Mouse (Mus musculus) gastrocnemius, adult 8-10 months (tissue): ENCODE results near the gene Bax. TPM values are rescaled to one million over a fixed set of nuclear protein-coding genes. Genes with fewer than 3 reads are reported as not detected.

Experiments used
- DNase-seq, 2 experiments: peaks; one replicate each; pipeline ENCODE4 v3.0.0; 2022; ENCODE audit warnings: low spot score in 2 of 2
- total RNA-seq, 4 experiments: library from RNA; stranded (reverse); gene quantifications; 2 replicates each; pipeline ENCODE4 v1.2.4; 2022

The Bax gene
- total RNA-seq, 4 experiments from 2014 or later = 14.5 to 17.8 (median 15.3) TPM

GRCm38 (mm10) chr7:45457204-45458060 is 9.3 kb downstream of the Bax start:
- DNase-seq = no peak

DNA sequence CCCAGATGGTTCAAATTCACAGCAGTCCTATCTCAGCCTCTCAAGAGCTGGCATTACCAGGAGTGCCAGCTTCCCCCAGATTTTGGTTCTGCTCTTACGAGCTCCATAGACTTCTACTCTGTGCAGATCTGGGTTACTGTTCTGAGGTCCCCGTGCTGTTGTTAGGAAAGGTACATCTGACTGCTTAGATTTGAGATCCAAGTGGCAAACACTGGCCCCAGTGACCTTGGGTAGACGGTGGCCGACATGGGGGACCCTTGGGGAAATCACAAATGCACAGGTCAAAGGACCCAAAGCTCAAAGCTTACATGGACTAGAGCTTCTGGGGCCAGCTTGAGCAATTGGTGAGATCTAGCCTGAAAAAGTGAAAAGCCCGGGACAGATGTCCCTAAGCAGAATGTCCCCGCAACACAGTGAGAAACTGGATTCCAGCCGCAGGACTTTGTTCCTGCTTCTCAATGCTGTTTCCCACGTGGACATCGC is 9.9 kb downstream of the Bax start:
- no peak for DNase-seq

DNA sequence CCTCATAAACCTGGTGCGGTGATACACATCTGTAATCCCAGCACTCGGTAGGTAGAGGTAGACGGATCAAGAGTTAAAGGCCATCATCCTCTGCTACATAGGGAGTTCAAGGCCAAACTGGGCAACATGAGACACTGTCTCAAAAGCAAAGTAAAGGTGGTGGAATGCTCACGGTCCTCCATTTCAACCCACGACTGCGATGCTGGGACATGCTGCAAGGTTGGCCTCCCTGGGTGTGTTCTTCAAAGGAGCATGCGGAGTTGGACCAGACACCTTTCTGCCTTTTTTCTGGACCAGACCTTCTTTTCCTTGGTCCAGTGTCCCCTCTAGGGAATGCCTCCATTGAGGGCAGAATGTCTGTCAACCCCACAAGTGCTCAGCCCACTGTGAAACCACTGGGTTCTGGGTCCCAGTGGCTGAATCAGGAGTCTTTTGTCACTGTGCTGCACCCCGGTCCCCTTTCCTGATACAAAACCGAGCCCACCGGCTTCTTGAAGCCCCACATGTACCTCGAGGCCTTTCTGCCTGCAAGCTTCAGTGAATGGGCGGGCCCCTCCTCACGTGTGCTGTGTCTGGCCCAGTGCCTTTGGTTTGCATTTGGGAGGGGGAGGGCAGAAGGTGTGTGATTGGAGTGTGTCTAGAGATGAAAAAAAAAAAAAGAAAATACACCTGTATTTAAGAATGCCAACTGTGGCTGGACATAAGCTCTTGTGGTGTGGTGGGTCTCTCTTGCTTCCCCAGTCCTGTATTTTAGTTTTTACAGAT is 10.6 kb downstream of the Bax start:
- DNase-seq = no peak

DNA sequence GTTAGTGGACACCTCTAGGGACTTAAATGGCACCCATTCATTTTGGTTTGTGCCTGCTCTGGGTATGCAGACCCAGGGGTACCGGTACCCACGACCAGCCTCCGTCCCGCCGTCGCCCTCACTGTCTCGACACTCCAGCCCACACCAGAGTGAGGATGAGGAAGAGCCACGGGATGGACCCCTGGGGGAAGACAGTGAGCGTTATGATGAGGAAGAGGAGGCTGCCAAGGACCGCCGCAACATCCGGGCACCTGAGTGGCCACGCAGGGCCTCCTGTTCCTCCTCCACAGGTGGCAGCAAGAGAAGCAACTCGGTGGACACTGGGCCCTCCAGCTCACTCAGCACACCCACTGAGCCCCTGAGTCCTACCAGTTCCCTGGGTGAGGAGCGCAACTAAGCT is 11.7 kb downstream of the Bax start:
- DNase-seq = no peak

DNA sequence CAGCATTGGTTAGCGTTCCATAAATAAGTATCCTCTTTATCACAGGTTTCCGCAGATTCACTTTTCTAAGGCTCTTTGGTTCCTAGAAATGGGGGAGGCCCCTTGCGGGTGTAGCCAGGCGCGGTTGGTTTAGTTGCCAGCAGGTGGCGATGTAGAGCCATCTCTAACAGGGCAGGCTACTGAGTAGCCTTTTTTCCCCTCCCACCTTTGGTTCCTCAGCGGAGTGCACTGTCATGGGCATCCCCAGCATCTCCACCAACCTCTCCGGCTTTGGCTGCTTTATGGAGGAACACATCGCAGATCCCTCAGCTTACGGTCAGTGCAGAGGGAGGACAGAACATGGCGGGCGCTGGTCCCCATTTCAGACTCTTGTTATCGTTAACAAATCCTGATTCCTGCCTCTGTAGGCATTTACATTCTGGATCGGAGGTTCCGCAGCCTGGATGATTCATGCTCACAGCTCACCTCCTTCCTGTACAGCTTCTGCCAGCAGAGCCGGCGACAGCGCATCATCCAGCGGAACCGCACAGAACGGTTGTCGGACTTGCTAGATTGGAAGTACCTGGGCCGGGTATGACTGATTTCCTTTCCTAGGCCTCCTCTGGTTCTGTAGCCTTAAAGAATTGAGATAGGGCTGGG is 15.2 kb downstream of the Bax start:
- peak; percentile 73 to 74 for DNase-seq

GRCm38 (mm10) chr7:45449974-45450373 is 16.7 kb downstream of the Bax start:
- DNase-seq = no peak

- peak in 1 of 2 experiments; percentile 22 for DNase-seq
Measured at GRCm38 (mm10) chr7:45447325-45447990, 19.2 kb downstream of the Bax start.

- DNase-seq = no peak
Measured at GRCm38 (mm10) chr7:45446589-45446988, 20.1 kb downstream of the Bax start.

- peak in 1 of 2 experiments; percentile 37 for DNase-seq
Measured at GRCm38 (mm10) chr7:45443526-45444420, 22.9 kb downstream of the Bax start.

DNA sequence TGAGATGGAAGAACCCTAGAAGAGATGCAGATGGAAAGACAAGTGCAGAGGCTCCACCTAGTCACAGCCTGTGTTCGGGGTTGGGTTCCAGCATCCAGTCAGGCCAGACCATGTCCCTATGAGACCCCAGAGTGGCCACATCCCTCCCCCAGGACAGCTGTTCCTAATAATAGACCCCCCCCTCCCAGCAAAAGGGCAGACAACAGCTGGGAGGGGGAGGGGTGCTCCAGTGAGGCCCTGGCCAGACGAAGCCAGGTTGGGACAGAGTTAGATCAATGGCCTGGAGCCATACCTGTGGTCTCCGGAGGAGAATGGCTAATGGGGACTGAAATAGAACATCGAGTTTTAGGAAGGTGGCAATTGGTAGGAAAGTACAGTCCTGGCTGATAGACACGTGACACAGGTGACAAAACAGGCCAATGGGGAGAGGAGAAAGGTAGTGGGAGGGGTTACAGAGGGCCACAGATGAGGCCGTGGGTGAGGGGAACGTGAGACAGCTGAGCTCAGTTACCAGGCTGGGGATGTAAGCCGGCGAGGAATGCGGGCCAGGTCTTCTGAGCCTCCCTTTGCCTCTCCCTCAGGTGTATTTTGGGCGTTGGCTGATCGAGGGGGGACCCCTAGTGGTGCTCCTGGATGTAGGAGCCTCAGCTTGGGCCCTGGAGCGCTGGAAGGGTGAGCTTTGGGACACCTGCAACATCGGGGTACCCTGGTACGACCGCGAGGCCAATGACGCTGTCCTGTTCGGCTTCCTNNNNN is 29.0 kb downstream of the Bax start, which contains the start of gene Ruvbl2:
Gene Ruvbl2, minus strand, starts transcription at position 576 of the 756 bp plus-strand sequence.
- peak; percentile 66 to 81 for DNase-seq

- no peak for DNase-seq
Measured at GRCm38 (mm10) chr7:45437046-45437445, 29.7 kb downstream of the Bax start.

DNA sequence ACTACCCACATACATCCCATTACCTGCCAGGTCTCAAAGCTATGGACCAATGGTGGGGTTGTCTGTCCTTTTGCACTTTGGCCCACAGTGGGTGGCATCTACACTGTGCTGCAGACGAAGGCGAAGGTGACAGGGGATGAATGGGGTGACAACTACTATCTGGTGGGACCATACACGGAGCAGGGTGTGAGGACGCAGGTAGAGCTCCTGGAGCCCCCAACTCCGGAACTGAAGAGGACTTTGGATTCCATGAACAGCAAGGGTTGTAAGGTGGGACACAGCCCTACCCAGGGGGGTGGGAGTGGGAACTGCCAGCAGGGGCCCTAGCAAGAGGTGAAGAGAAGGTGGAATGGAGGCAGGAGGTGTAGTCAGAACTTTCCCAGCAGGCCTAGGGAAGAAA is 30.3 kb downstream of the Bax start:
- no peak for DNase-seq

- peak in 1 of 2 experiments; percentile 55 for DNase-seq
Measured at GRCm38 (mm10) chr7:45435038-45435437, 31.7 kb downstream of the Bax start.

GRCm38 (mm10) chr7:45434203-45435015 is 32.3 kb downstream of the Bax start, which contains the start of gene Gys1:
Gene Gys1, plus strand, starts transcription at chr7:45434844.
- DNase-seq = peak; percentile 100

DNA sequence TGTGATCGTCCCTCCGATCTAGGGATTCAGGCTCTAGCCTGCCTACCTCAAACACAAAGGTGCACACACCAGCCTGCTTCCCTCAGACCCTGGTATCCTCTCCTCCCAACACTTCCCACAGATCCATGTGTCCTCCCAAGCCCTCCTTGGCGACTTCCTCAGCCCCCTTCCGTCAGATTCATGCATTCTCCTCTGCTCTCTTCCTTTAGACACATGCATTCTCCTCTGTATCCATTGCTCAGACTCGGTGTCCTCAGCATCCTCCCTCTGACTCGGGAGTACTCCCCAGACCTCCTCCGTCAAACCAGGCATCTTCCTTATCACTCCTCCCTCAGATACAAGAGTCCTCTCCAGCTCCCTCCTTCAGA is 32.9 kb downstream of the Bax start:
- no peak for DNase-seq

DNA sequence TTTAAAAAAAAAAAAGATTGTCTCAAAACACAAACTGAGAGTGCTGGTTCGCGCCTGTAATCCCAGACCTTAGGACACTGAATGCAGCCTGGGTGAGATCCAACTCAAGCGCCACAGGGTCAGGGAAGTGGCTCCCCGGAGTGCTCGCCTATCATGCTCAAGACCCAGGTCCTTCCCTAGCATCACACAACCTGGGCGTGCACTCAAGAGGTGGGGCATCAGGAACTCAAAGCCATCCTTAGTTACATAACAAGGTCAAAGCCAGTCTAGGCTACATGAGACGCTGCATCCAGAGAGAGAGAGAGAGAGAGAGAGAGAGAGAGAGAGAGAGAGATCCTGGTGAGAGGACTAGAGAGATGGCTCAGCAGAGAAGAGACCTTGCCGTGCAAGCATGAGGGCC is 40.1 kb downstream of the Bax start:
- DNase-seq = peak in 1 of 2 experiments; percentile 69

GRCm38 (mm10) chr7:45421194-45421593 is 45.5 kb downstream of the Bax start:
- DNase-seq = no peak

GRCm38 (mm10) chr7:45420615-45420919 is 46.1 kb downstream of the Bax start, which contains the start of gene Lhb:
Gene Lhb, plus strand, starts transcription at chr7:45420820.
- DNase-seq = no peak
